Mouse (Mus musculus) CH12.LX (cell line): ENCODE measurements around the gene B3glct. TPM values are rescaled to one million over a fixed set of nuclear protein-coding genes. Genes with fewer than 3 reads are reported as not detected.

Experiments used
- DNase-seq: peaks from one replicate; pipeline ENCODE4 v3.0.0-alpha.2; 2013; ENCODE audit errors: extremely low read depth
- H3K27ac ChIP-seq: 2 replicates; pipeline ENCODE4 v1.5.1; 2012; ENCODE audit warnings: low read depth, mild to moderate bottlenecking, control low read depth, moderate library complexity; ENCODE audit not compliant: insufficient read depth
- H3K27me3 ChIP-seq: replicated peaks from 2 replicates; pipeline ENCODE3; 2012; ENCODE audit warnings: inconsistent platforms
- H3K36me3 ChIP-seq, 2 experiments: replicated peaks in 1 of 2; 2 replicates each; pipeline versions ENCODE3 to v1.6.1; 2012; ENCODE audit warnings: inconsistent platforms in 1 of 2, low read length in 1 of 2, mild to moderate bottlenecking in 1 of 2, mixed read lengths in 1 of 2, moderate library complexity in 1 of 2; ENCODE audit not compliant: control insufficient read depth in 1 of 2, insufficient read depth in 1 of 2
- H3K4me1 ChIP-seq, 2 experiments: 2 replicates each; pipeline ENCODE4 v1.6.1; 2012; ENCODE audit warnings: inconsistent platforms in 1 of 2, moderate library complexity in 1 of 2; ENCODE audit not compliant: insufficient read depth in 2 of 2, control insufficient read depth in 1 of 2
- H3K4me2 ChIP-seq: 2 replicates; pipeline ENCODE4 v1.6.1; 2012; ENCODE audit warnings: low read depth, mild to moderate bottlenecking, control low read depth; ENCODE audit not compliant: poor library complexity, insufficient read depth, severe bottlenecking
- H3K4me3 ChIP-seq, 3 experiments: fragments of 150-350 bp in 1 of 3; sonication (generic) in 1 of 3; replicated peaks in 1 of 3; 2 replicates each; pipeline versions ENCODE3 to v1.5.1; 2011 to 2012; ENCODE audit warnings: low read depth in 2 of 3, low read length in 2 of 3, mild to moderate bottlenecking in 2 of 3, moderate library complexity in 2 of 3, control low read depth in 1 of 3, improper control_type of control experiment in 1 of 3, inconsistent platforms in 1 of 3, mixed read lengths in 1 of 3; ENCODE audit not compliant: poor library complexity in 1 of 3
- H3K79me2 ChIP-seq: replicated peaks from 2 replicates; pipeline ENCODE4 v1.6.1; 2012; ENCODE audit warnings: mild to moderate bottlenecking, moderate library complexity; ENCODE audit not compliant: control insufficient read depth, poor library complexity, insufficient read depth, severe bottlenecking; ENCODE audit errors: extremely low read depth
- H3K9ac ChIP-seq: 2 replicates; pipeline ENCODE4 v1.6.1; 2012; ENCODE audit warnings: low read depth, mild to moderate bottlenecking, control low read depth, moderate library complexity; ENCODE audit not compliant: insufficient read depth
- H3K9me3 ChIP-seq: replicated peaks from 2 replicates; pipeline ENCODE3; 2012; ENCODE audit warnings: low read length, inconsistent platforms, mixed read lengths
- BHLHE40 ChIP-seq: IDR thresholded peaks from 2 replicates; pipeline ENCODE4 v1.6.1; 2011; ENCODE audit warnings: mild to moderate bottlenecking, low read depth, low read length, improper control_type of control experiment
- CHD1 ChIP-seq: IDR thresholded peaks from 2 replicates; pipeline ENCODE4 v1.6.1; 2012; ENCODE audit warnings: low read depth, low read length, improper control_type of control experiment, inconsistent platforms
- CTCF ChIP-seq, 2 experiments: IDR thresholded peaks in 1 of 2; conservative IDR thresholded peaks in 1 of 2; 2 replicates each; pipeline ENCODE4 v1.5.1; 2011 to 2012; ENCODE audit warnings: low read depth in 2 of 2, low read length in 2 of 2, improper control_type of control experiment in 1 of 2, inconsistent platforms in 1 of 2, mild to moderate bottlenecking in 1 of 2, moderate library complexity in 1 of 2
- ETS1 ChIP-seq: conservative IDR thresholded peaks from 2 replicates; pipeline ENCODE4 v1.6.1; 2012; ENCODE audit warnings: low read depth, mild to moderate bottlenecking, inconsistent platforms, low read length, improper control_type of control experiment, moderate library complexity
- HCFC1 ChIP-seq: IDR thresholded peaks from 2 replicates; pipeline ENCODE4 v1.6.1; 2012; ENCODE audit warnings: low read depth, mild to moderate bottlenecking, inconsistent platforms, low read length, improper control_type of control experiment
- IRF4 ChIP-seq: IDR thresholded peaks from 2 replicates; pipeline ENCODE4 v1.6.1; 2014; ENCODE audit warnings: low read depth, mild to moderate bottlenecking, inconsistent platforms, low read length, improper control_type of control experiment
- JUN ChIP-seq: IDR thresholded peaks from 2 replicates; pipeline ENCODE4 v1.6.1; 2011; ENCODE audit warnings: low read depth, mild to moderate bottlenecking, low read length, improper control_type of control experiment, moderate library complexity; ENCODE audit not compliant: insufficient read depth
- JUND ChIP-seq: conservative IDR thresholded peaks from 2 replicates; pipeline ENCODE4 v1.6.1; 2011; ENCODE audit warnings: low read depth, low read length, improper control_type of control experiment
- KAT2A ChIP-seq: IDR thresholded peaks from 2 replicates; pipeline ENCODE4 v1.6.1; 2012; ENCODE audit warnings: low read length, improper control_type of control experiment, inconsistent platforms; ENCODE audit not compliant: insufficient replicate concordance
- MAX ChIP-seq: IDR thresholded peaks from 2 replicates; pipeline ENCODE4 v1.6.1; 2011; ENCODE audit warnings: low read length, improper control_type of control experiment
- MAZ ChIP-seq: IDR thresholded peaks from 2 replicates; pipeline ENCODE4 v1.6.1; 2012; ENCODE audit warnings: low read depth, mild to moderate bottlenecking, inconsistent platforms, low read length, improper control_type of control experiment, moderate library complexity
- MEF2A ChIP-seq: IDR thresholded peaks from 2 replicates; pipeline ENCODE4 v1.6.1; 2014; ENCODE audit warnings: low read depth, mild to moderate bottlenecking, inconsistent platforms, low read length, improper control_type of control experiment, borderline replicate concordance
- MYC ChIP-seq: IDR thresholded peaks from 2 replicates; pipeline ENCODE4 v1.6.1; 2011; ENCODE audit warnings: low read depth, mild to moderate bottlenecking, improper control_type of control experiment, low read length
- NELFE ChIP-seq: IDR thresholded peaks from 2 replicates; pipeline ENCODE4 v1.6.1; 2011; ENCODE audit warnings: low read depth, low read length, improper control_type of control experiment
- NRF1 ChIP-seq: IDR thresholded peaks from 2 replicates; pipeline ENCODE4 v1.6.1; 2014; ENCODE audit warnings: low read depth, mild to moderate bottlenecking, inconsistent platforms, low read length, improper control_type of control experiment, moderate library complexity
- PAX5 ChIP-seq: IDR thresholded peaks from 2 replicates; pipeline ENCODE4 v1.6.1; 2012; ENCODE audit warnings: low read length, inconsistent platforms, mixed read lengths
- POLR2A ChIP-seq: IDR thresholded peaks from 2 replicates; pipeline ENCODE4 v1.6.1; 2011; ENCODE audit warnings: low read depth, mild to moderate bottlenecking, improper control_type of control experiment, low read length
- POLR2AphosphoS2 ChIP-seq: IDR thresholded peaks from 2 replicates; pipeline ENCODE4 v1.6.1; 2011; ENCODE audit warnings: low read depth, low read length, improper control_type of control experiment
- RCOR1 ChIP-seq: conservative IDR thresholded peaks from 2 replicates; pipeline ENCODE4 v1.6.1; 2012; ENCODE audit warnings: low read depth, mild to moderate bottlenecking, inconsistent platforms, low read length, improper control_type of control experiment
- SIN3A ChIP-seq: IDR thresholded peaks from 2 replicates; pipeline ENCODE4 v1.6.1; 2012; ENCODE audit warnings: low read length, improper control_type of control experiment, inconsistent platforms
- SMC3 ChIP-seq: IDR thresholded peaks from 2 replicates; pipeline ENCODE4 v1.6.1; 2011; ENCODE audit warnings: low read depth, low read length, improper control_type of control experiment
- TCF12 ChIP-seq: IDR thresholded peaks from 2 replicates; pipeline ENCODE4 v1.6.1; 2014; ENCODE audit warnings: low read depth, mild to moderate bottlenecking, inconsistent platforms, low read length, improper control_type of control experiment
- USF2 ChIP-seq: conservative IDR thresholded peaks from 2 replicates; pipeline ENCODE4 v1.6.1; 2011; ENCODE audit warnings: low read depth, low read length, improper control_type of control experiment
- ZC3H11A ChIP-seq: IDR thresholded peaks from 2 replicates; pipeline ENCODE4 v1.6.1; 2012; ENCODE audit warnings: low read depth, mild to moderate bottlenecking, inconsistent platforms, low read length, improper control_type of control experiment
- ZMIZ1 ChIP-seq: IDR thresholded peaks from 2 replicates; pipeline ENCODE4 v1.6.1; 2012; ENCODE audit warnings: low read depth, mild to moderate bottlenecking, inconsistent platforms, low read length, improper control_type of control experiment
- dilution Hi-C: fragments of 300-500 bp; cut with MboI; formaldehyde crosslinking; loops from 2 replicates; pipeline ENCODE4 v1.14.3; 2020; ENCODE audit warnings: low sequenced_read_pairs; ENCODE audit not compliant: extremely low pct_unique_long_range_greater_than_20kb, extremely low pct_ligation_motif_present
- in situ Hi-C: fragments of 300-500 bp; cut with MboI; formaldehyde crosslinking; loops from 3 replicates; pipeline ENCODE4 v1.14.3; 2019; ENCODE audit warnings: low sequenced_read_pairs, low pct_ligation_motif_present, low pct_unique_long_range_greater_than_20kb, mixed read lengths
- polyA plus RNA-seq: library from polyadenylated mRNA; unstranded; fragments of >175 nt; gene quantifications from 2 replicates; pipeline ENCODE4 v1.2.1, GENCODE M21; 2012; ENCODE audit warnings: low read depth; ENCODE audit not compliant: insufficient read length
- total RNA-seq, 2 experiments: library from RNA; depleted of rRNA; stranded (reverse); fragments of 300-350 nt in 1 of 2; fragments of >200 nt in 1 of 2; gene quantifications; 2 replicates each; pipeline ENCODE4 v1.2.3; 2012 to 2014

Gene B3glct
- total and polyA plus RNA-seq, 3 experiments: 0.38 to 2.1 (median 1.3) TPM

DNA sequence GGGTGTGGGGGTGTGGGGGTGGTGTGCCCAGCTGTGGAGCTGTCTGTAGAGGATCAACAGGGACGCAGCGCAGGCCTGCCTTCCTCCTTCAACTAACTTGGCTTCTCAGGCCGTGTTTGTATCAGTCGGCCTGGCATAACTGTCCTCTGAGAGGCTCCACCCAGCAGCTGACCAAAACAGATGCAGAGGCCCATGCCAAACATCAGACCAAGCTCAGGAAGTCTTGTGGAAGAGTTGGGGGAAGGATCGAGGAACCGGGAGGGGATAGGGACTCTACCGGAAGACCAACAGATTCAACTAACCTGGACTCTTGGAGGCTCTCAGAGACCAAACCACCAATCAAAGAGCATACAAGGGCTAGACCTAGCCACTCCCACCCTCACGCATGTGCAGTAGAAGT lies 91.6 kb downstream of the B3glct start:
- Histone ChIP-seq H3K9me3 (peaks cover 40% of the 10 kb centered on the region), H3K27me3 (no peaks in the 10 kb centered on the region), H3K27ac (no peak overlapping the region), H3K4me1 (no peaks in the 10 kb centered on the region), H3K36me3 (no peaks in the 10 kb centered on the region), H3K4me2 (no peak overlapping the region), H3K79me2 (no peaks in the 10 kb centered on the region), H3K4me3 (no peak overlapping the region), H3K9ac (no peak overlapping the region)
- TF ChIP-seq PAX5: no peak
- TF ChIP-seq ZMIZ1: no peak
- TF ChIP-seq HCFC1: no peak
- no peak for TF ChIP-seq JUND
- TF ChIP-seq POLR2A: no peak
- no peak for TF ChIP-seq NELFE
- no peak for TF ChIP-seq JUN
- TF ChIP-seq SMC3: no peak
- no peak for TF ChIP-seq RCOR1
- no peak for TF ChIP-seq SIN3A
- no peak for TF ChIP-seq KAT2A
- TF ChIP-seq MEF2A: no peak
- no peak for TF ChIP-seq IRF4
- no peak for TF ChIP-seq MAZ
- no peak for TF ChIP-seq MAX
- no peak for TF ChIP-seq MYC
- no peak for TF ChIP-seq TCF12
- TF ChIP-seq BHLHE40: no peak
- no peak for TF ChIP-seq POLR2AphosphoS2
- in situ Hi-C loops (no loop called here), dilution Hi-C loops (no loop called here)
- no peak for DNase-seq

DNA sequence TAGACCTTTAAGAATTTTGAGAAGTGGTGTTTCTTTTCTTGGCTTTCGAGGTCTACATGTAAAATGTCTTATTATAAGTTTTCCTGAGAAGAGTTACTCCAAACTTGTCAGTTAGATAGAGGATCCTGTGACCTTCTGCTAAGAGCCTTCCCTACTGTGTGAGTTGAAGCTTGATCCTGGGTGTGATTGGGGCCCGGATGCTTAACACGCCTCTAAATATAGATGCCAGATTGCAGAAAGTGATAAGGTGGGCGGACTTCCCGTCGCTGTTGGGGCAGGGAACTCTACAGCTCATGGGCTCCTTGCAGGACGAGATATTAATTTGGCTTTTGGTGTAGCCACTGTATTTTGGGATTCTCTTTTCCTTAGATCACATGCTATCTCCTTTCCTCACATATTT lies 98.0 kb downstream of the B3glct start:
- no peak for TF ChIP-seq CTCF (conservative IDR thresholded peaks at IDR 0.05 in 1 of 2, IDR thresholded peaks at IDR 0.05 in 1 of 2; ENCODE audit: low read depth in 2 of 2, low read length in 2 of 2)
- TF ChIP-seq TCF12: no peak
- no peak for TF ChIP-seq ZC3H11A
- no peak for TF ChIP-seq NRF1
- no peak for TF ChIP-seq POLR2A
- no peak for TF ChIP-seq ETS1
- no peak for TF ChIP-seq MEF2A
- TF ChIP-seq CHD1: no peak
- no peak for TF ChIP-seq SMC3
- no peak for TF ChIP-seq USF2
- no peak for TF ChIP-seq JUND
- in situ Hi-C loops (no loop called here), dilution Hi-C loops (no loop called here)
- peaks cover 53% of the 10 kb centered on the region for H3K9me3 ChIP-seq
- no peak overlapping the region for H3K9ac ChIP-seq
- no peak overlapping the region for H3K4me2 ChIP-seq
- H3K36me3 ChIP-seq: no peaks in the 10 kb centered on the region
- H3K4me3 ChIP-seq: no peak overlapping the region
- no peak overlapping the region for H3K27ac ChIP-seq
- H3K4me1 ChIP-seq: no peaks in the 10 kb centered on the region
- no peaks in the 10 kb centered on the region for H3K27me3 ChIP-seq
- no peaks in the 10 kb centered on the region for H3K79me2 ChIP-seq
- DNase-seq: no peak
